Mouse (Mus musculus) retina, postnatal 1 day (tissue): ENCODE data around the gene Gm853.

Source experiments
- DNase-seq: peaks from one replicate; pipeline ENCODE4 v3.0.0-alpha.2; 2012

Gene Gm853

GRCm38 (mm10) chr4:130173060-130173822, 49.0 kb downstream of the Gm853 start:
- DNase-seq: no peak

- DNase-seq: peak; percentile 30
Measured at GRCm38 (mm10) chr4:130171951-130172765, 50.0 kb downstream of the Gm853 start.

- no peak for DNase-seq
Measured at GRCm38 (mm10) chr4:130170362-130170761, 51.8 kb downstream of the Gm853 start.

- no peak for DNase-seq
Measured at GRCm38 (mm10) chr4:130169411-130169971, 52.7 kb downstream of the Gm853 start.

- peak; percentile 51 for DNase-seq
Measured at GRCm38 (mm10) chr4:130168280-130169183, 53.7 kb downstream of the Gm853 start.

GRCm38 (mm10) chr4:130167814-130168213, 54.4 kb downstream of the Gm853 start:
- no peak for DNase-seq

GRCm38 (mm10) chr4:130167321-130167720, 54.9 kb downstream of the Gm853 start:
- no peak for DNase-seq

GRCm38 (mm10) chr4:130166592-130166991, 55.6 kb downstream of the Gm853 start:
- no peak for DNase-seq

- DNase-seq: no peak
Measured at GRCm38 (mm10) chr4:130166061-130166460, 56.1 kb downstream of the Gm853 start.

- no peak for DNase-seq
Measured at GRCm38 (mm10) chr4:130164121-130164520, 58.1 kb downstream of the Gm853 start.

- DNase-seq: peak; percentile 28
Measured at GRCm38 (mm10) chr4:130163391-130163861, 58.8 kb downstream of the Gm853 start.

GRCm38 (mm10) chr4:130161349-130161748, 60.9 kb downstream of the Gm853 start:
- no peak for DNase-seq
